Mouse (Mus musculus): Measurements from ENCODE around the gene Csad.

Gene Csad

DNA sequence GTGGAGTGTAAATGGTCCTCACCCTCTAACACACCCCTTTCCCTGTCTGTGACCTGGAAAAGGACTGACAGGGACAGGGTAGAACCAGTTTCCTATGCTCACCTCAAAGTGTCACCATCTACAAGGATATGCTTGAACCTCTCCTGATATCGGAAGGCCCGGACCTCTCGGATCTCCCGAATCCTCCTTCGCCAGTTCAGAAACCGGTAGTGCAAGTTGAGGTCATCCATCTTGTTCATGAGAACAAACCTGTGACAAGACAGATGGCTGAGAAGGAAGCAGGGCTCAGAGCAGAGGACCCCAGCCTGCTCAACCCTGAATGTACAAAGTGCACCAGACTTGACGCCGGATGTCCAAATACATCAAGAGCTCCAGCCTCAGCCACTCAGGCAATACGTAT lies 71.2 kb downstream of the Csad start:
- no peak for DNase-seq (ENCODE audit: low read depth, low spot score)

All from mesoderm, embryonic 11.5 days (tissue).